Mouse (Mus musculus): ENCODE results near the gene Ptpn7.

The Ptpn7 gene

GRCm38 (mm10) chr1:135158633-135159032, 26.1 kb downstream of the Ptpn7 start:
- no peak for DNase-seq (ENCODE audit: low read depth, low spot score)

- no peak for DNase-seq (ENCODE audit: low read depth, low spot score)
Observed at GRCm38 (mm10) chr1:135159074-135159473, 26.6 kb downstream of the Ptpn7 start.

GRCm38 (mm10) chr1:135159556-135160123, 27.1 kb downstream of the Ptpn7 start:
- DNase-seq (ENCODE audit: low read depth, low spot score), result no peak

- DNase-seq (ENCODE audit: low read depth, low spot score), result no peak
Observed at GRCm38 (mm10) chr1:135160411-135161050, 28.0 kb downstream of the Ptpn7 start.

- no peak for DNase-seq (ENCODE audit: low read depth, low spot score)
Observed at GRCm38 (mm10) chr1:135162720-135163119, 30.2 kb downstream of the Ptpn7 start.

- DNase-seq (ENCODE audit: low read depth, low spot score), result no peak
Observed at GRCm38 (mm10) chr1:135167435-135167834, 34.9 kb downstream of the Ptpn7 start, which contains the start of gene Gpr37l1. TSS of gene Gpr37l1 (minus strand) at chr1:135167681.

GRCm38 (mm10) chr1:135168453-135169200, 36.1 kb downstream of the Ptpn7 start:
- no peak for DNase-seq (ENCODE audit: low read depth, low spot score)

GRCm38 (mm10) chr1:135169556-135170224, 37.2 kb downstream of the Ptpn7 start:
- DNase-seq (ENCODE audit: low read depth, low spot score), result no peak

GRCm38 (mm10) chr1:135170299-135170698, 37.8 kb downstream of the Ptpn7 start:
- no peak for DNase-seq (ENCODE audit: low read depth, low spot score)

- no peak for DNase-seq (ENCODE audit: low read depth, low spot score)
Observed at GRCm38 (mm10) chr1:135171202-135171601, 38.7 kb downstream of the Ptpn7 start.

GRCm38 (mm10) chr1:135171984-135172383, 39.5 kb downstream of the Ptpn7 start:
- DNase-seq (ENCODE audit: low read depth, low spot score), result peak; percentile 88

GRCm38 (mm10) chr1:135173311-135173710, 40.8 kb downstream of the Ptpn7 start:
- no peak for DNase-seq (ENCODE audit: low read depth, low spot score)

- DNase-seq (ENCODE audit: low read depth, low spot score), result no peak
Observed at GRCm38 (mm10) chr1:135175176-135175575, 42.7 kb downstream of the Ptpn7 start.

- DNase-seq (ENCODE audit: low read depth, low spot score), result no peak
Observed at GRCm38 (mm10) chr1:135177724-135178123, 45.2 kb downstream of the Ptpn7 start.

GRCm38 (mm10) chr1:135178863-135179262, 46.4 kb downstream of the Ptpn7 start:
- no peak for DNase-seq (ENCODE audit: low read depth, low spot score)

- DNase-seq (ENCODE audit: low read depth, low spot score), result no peak
Observed at GRCm38 (mm10) chr1:135180830-135181229, 48.3 kb downstream of the Ptpn7 start.

- DNase-seq (ENCODE audit: low read depth, low spot score), result no peak
Observed at GRCm38 (mm10) chr1:135181275-135181674, 48.8 kb downstream of the Ptpn7 start.

GRCm38 (mm10) chr1:135181880-135182623, 49.6 kb downstream of the Ptpn7 start:
- DNase-seq (ENCODE audit: low read depth, low spot score), result no peak

- DNase-seq (ENCODE audit: low read depth, low spot score), result no peak
Observed at GRCm38 (mm10) chr1:135182975-135183374, 50.5 kb downstream of the Ptpn7 start.

GRCm38 (mm10) chr1:135183448-135183847, 50.9 kb downstream of the Ptpn7 start:
- no peak for DNase-seq (ENCODE audit: low read depth, low spot score)

GRCm38 (mm10) chr1:135183941-135184570, 51.6 kb downstream of the Ptpn7 start:
- DNase-seq (ENCODE audit: low read depth, low spot score), result peak; percentile 64

Measured in ZHBTc4 (cell line).